11 mouse cellular contexts compared by ENCODE assay signal in the genomic region with DNA sequence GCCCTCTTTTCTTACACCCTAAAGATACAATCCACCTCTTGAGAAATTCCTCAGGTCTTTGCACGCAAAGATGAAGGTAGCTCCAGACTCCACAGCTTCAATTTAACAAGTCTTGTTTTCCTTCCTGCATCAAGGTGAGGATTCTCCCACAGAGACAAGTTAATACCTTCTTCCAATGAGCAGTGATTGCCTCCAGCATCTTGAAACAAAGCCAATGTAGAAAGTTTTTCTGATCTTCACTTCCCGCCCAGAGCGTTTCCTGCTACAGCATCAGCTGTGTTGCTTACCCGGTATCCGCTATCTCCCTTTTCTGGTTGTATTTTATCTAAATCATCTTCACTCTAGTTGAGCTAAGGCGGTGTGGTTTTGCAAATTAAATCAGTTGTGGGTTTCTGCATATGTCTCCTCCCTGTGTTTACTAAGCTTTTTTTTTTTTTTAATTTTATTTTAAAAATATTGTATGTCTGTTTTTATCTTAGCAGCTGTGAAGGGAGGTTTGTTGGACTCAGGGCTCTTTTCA. TPM values are rescaled to one million over a fixed set of nuclear protein-coding genes. Genes with fewer than 3 reads are reported as not detected.
DNase-seq lines count a peak whose midpoint lies in the region; ATAC-seq and TF ChIP-seq lines count a peak whose summit lies in the region.
"Had no signal": no experiment of that assay in that cellular context is flagged by ENCODE, and none has a peak within 500 bp of the region (broad histone marks: within the 10 kb centered on the region; RNA-seq: fewer than 3 reads in every experiment).

No protein-coding gene starts in this region.

- WGBS in spleen, adult 2 months = 14% methylated on average over 6 of the region's 6 CpGs
- WGBS in midbrain, embryonic 13.5 days = 92% methylated on average over 6 of the region's 6 CpGs

- intact Hi-C loops in left cerebral cortex, adult 2 months (cut with DNase I) = no loop called here

- no peaks in the 10 kb centered on the region for H3K36me3 ChIP-seq in spleen, adult 2 months (ENCODE audit: control insufficient read depth, insufficient read depth, low read length)
- peaks cover 66% of the 10 kb centered on the region for H3K36me3 ChIP-seq in megakaryocyte, embryonic 14.5 days (replicated peaks; ENCODE audit: low read length)
- H3K36me3 ChIP-seq in midbrain, embryonic 13.5 days = no peaks in the 10 kb centered on the region
- H3K36me3 ChIP-seq: limb, embryonic 10.5 days had no signal

- no peak for TF ChIP-seq CTCF in spleen, adult 2 months (IDR thresholded peaks at IDR 0.05; ENCODE audit: extremely low read depth, insufficient read depth, insufficient read length, insufficient replicate concordance)
- TF ChIP-seq CTCF in left cerebral cortex, adult 2 months (IDR thresholded peaks at IDR 0.05) = no peak

- H3K9ac ChIP-seq in midbrain, embryonic 13.5 days (replicated peaks) = no peak overlapping the region

- no peak for TF ChIP-seq POLR2A in spleen, adult 2 months (IDR thresholded peaks at IDR 0.05; ENCODE audit: low read depth, low read length)

- no peak overlapping the region for H3K4me2 ChIP-seq in midbrain, embryonic 13.5 days (replicated peaks)

- H3K4me3 ChIP-seq in spleen, adult 2 months (ENCODE audit: extremely low read depth, insufficient read depth, insufficient read length) = peak overlapping the region; percentile 60
- H3K4me3 ChIP-seq in megakaryocyte, embryonic 14.5 days (replicated peaks) = peak overlapping the region; percentile 92
- no peak overlapping the region for H3K4me3 ChIP-seq in midbrain, embryonic 13.5 days (replicated peaks)
- H3K4me3 ChIP-seq in left cerebral cortex, adult 2 months = no peak overlapping the region
- H3K4me3 ChIP-seq: limb, embryonic 10.5 days had no signal

- no peak for ATAC-seq in midbrain, embryonic 13.5 days
- no peak for ATAC-seq in erythroid progenitor cell, adult 5-6 weeks (replicated peaks; ENCODE audit: low FRiP score, poor library complexity, severe bottlenecking)

- no peaks in the 10 kb centered on the region for H3K9me3 ChIP-seq in megakaryocyte, embryonic 14.5 days
- no peaks in the 10 kb centered on the region for H3K9me3 ChIP-seq in midbrain, embryonic 13.5 days
- H3K9me3 ChIP-seq: limb, embryonic 10.5 days had no signal

- no peaks in the 10 kb centered on the region for H3K27me3 ChIP-seq in spleen, adult 2 months (ENCODE audit: control insufficient read depth, insufficient read depth, low read length)
- no peaks in the 10 kb centered on the region for H3K27me3 ChIP-seq in megakaryocyte, embryonic 14.5 days (replicated peaks)
- H3K27me3 ChIP-seq in midbrain, embryonic 13.5 days = peaks cover under 1% of the 10 kb centered on the region; the same call in 1 of the 2 replicates

- H3K27ac ChIP-seq in spleen, adult 2 months (ENCODE audit: insufficient read depth, low read length) = peak overlapping the region; percentile 93
- H3K27ac ChIP-seq in midbrain, embryonic 13.5 days = no peak overlapping the region
- H3K27ac ChIP-seq in left cerebral cortex, adult 2 months = no peak overlapping the region
- H3K27ac ChIP-seq: limb, embryonic 10.5 days had no signal

- peak; percentile 10 for DNase-seq in adrenal gland, postnatal 14 days
- no peak for DNase-seq in adrenal gland, postnatal 36 days
- DNase-seq in spleen, adult 2 months (ENCODE audit: low read depth in 1 of 2, low spot score in 2 of 2) = peak in 1 of 2 experiments; percentile 34
- no peak for DNase-seq in spleen, adult 12 weeks (ENCODE audit: low spot score)
- DNase-seq in left cerebral cortex, adult 2 months (ENCODE audit: extremely low spot score in 1 of 2, low spot score in 2 of 2) = no peak
- DNase-seq: cerebellum, adult 11 months; right cerebral cortex, postnatal 14 days had no signal

- H3K4me1 ChIP-seq in spleen, adult 2 months (ENCODE audit: control insufficient read depth, insufficient read depth, insufficient read length) = peaks cover 31% of the 10 kb centered on the region
- peaks cover 94% of the 10 kb centered on the region for H3K4me1 ChIP-seq in megakaryocyte, embryonic 14.5 days
- no peaks in the 10 kb centered on the region for H3K4me1 ChIP-seq in midbrain, embryonic 13.5 days (replicated peaks)

RNA-seq across cellular contexts. Expression of gene Prkcq, which starts 21.3 kb away (rescaled TPM):
- total RNA-seq in adrenal gland, postnatal 14 days (2021) = 2.7 and 7.1 TPM in 2 replicates
- total RNA-seq in adrenal gland, postnatal 36 days (2021) = 1 to 10 TPM; 1.5 to 1.9 TPM
- polyA plus RNA-seq in spleen, adult 2 months (2012; rRNA removed) = 9.3 and 11.2 TPM in 2 replicates
- 11.0 and 22.0 TPM in 2 replicates for polyA plus RNA-seq in megakaryocyte, embryonic 14.5 days (2012; ENCODE audit: insufficient read depth, low replicate concordance)
- 2.7 and 2.9 TPM in 2 replicates for polyA plus RNA-seq in midbrain, embryonic 13.5 days (2015; fragmentation: Nextera tagmentation; extraction: Ambion mirVana)
- 2.2 and 8.8 TPM in 2 replicates for total RNA-seq in erythroid progenitor cell, adult 5-6 weeks (2015; ENCODE audit: low replicate concordance)
- 1.8 and 2.6 TPM in 2 replicates for total RNA-seq in erythroid progenitor cell, adult 5-6 weeks (2017; ENCODE audit: low replicate concordance)
- total RNA-seq in left cerebral cortex, adult 2 months (2021) = 1 to 10 TPM; 6.8 to 7.5 TPM

Comparison
In these comparisons a context has a peak if more than half of its experiments do, and no peak if none do; other contexts are left out.
1. H3K4me3 ChIP-seq: peak in spleen, adult 2 months (single experiment) and megakaryocyte, embryonic 14.5 days (single experiment); none in midbrain, embryonic 13.5 days (single experiment) and left cerebral cortex, adult 2 months (single experiment).